Mouse (Mus musculus) kidney, adult 2 months (tissue): ENCODE results near the gene Hacd1. TPM values are rescaled to one million over a fixed set of nuclear protein-coding genes. Genes with fewer than 3 reads are reported as not detected.

ENCODE experiments used
- DNase-seq: peaks from one replicate; pipeline ENCODE4 v3.0.0; 2021
- H3K27ac ChIP-seq: fragments of 200-500 bp; 2 replicates; pipeline ENCODE4 v1.5.1; 2012; ENCODE audit warnings: low read depth, low read length, control low read depth, inconsistent platforms; ENCODE audit not compliant: insufficient read depth
- H3K27me3 ChIP-seq: fragments of 200-500 bp; replicated peaks from 2 replicates; pipeline ENCODE4 v1.6.1; 2012; ENCODE audit warnings: mild to moderate bottlenecking, moderate library complexity, low read length, inconsistent platforms; ENCODE audit not compliant: control insufficient read depth, insufficient read depth
- H3K36me3 ChIP-seq: fragments of 200-500 bp; 2 replicates; pipeline ENCODE4 v1.6.1; 2012; ENCODE audit warnings: mild to moderate bottlenecking, moderate library complexity, low read length, inconsistent platforms; ENCODE audit not compliant: control insufficient read depth, insufficient read depth
- H3K4me1 ChIP-seq: fragments of 200-500 bp; 2 replicates; pipeline ENCODE4 v1.6.1; 2011; ENCODE audit warnings: low read length; ENCODE audit not compliant: control insufficient read depth, insufficient read depth
- H3K4me3 ChIP-seq: fragments of 200-500 bp; 2 replicates; pipeline ENCODE4 v1.5.1; 2011; ENCODE audit warnings: mild to moderate bottlenecking, low read depth, low read length, control low read depth; ENCODE audit not compliant: insufficient read depth
- CTCF ChIP-seq: fragments of 200-500 bp; conservative IDR thresholded peaks from 2 replicates; pipeline ENCODE4 v1.5.1; 2011; ENCODE audit warnings: low read depth, mild to moderate bottlenecking, control low read depth, low read length, moderate library complexity, mixed read lengths; ENCODE audit not compliant: insufficient read depth, insufficient read length
- POLR2A ChIP-seq: fragments of 200-500 bp; IDR thresholded peaks from one replicate; pipeline ENCODE4 v1.6.1; 2011; ENCODE audit warnings: low read depth, low read length, control low read depth
- WGBS: fragments of 180-500 bp; shearing (Covaris S2); methylation state at CpG from one replicate; pipeline ENCODE4 v1.1.7; 2018; 5-methylcytosine and 5-hydroxymethylcytosine counted together
- polyA plus RNA-seq: library from polyadenylated mRNA; depleted of rRNA; stranded (reverse); fragments of >200 nt; gene quantifications from 2 replicates; pipeline ENCODE4 v1.2.3, GENCODE M21; 2012

The Hacd1 gene
- polyA plus RNA-seq, 1 experiment = 20.4 TPM

DNA sequence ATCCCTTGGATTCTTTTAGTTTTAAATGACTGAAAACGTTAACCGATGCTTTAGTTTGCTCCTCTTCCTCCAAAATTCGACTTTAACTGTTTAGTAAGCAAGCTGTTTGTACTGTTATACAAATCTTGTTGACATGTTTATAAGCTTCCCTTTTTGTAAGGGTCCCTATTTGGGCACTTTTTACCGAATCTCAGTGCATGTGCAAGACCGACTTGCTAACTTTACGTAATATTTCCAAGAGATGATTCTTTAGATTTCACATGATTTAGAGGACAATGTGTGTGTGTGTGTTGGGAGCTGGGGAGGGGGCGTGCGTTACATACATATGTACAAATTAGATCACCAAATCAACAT, 17.1 kb upstream of the Hacd1 start:
- no peak for TF ChIP-seq CTCF
- no peak for TF ChIP-seq POLR2A
- Histone ChIP-seq H3K4me3 (peak overlapping the region; percentile 96), H3K36me3 (no peaks in the 10 kb centered on the region), H3K4me1 (peaks cover 3% of the 10 kb centered on the region; the same call in 1 of the 2 replicates), H3K27me3 (no peaks in the 10 kb centered on the region), H3K27ac (peak overlapping the region; percentile 100)
- WGBS = 9% methylated on average over 8 of the region's 8 CpGs
- DNase-seq = no peak

DNA sequence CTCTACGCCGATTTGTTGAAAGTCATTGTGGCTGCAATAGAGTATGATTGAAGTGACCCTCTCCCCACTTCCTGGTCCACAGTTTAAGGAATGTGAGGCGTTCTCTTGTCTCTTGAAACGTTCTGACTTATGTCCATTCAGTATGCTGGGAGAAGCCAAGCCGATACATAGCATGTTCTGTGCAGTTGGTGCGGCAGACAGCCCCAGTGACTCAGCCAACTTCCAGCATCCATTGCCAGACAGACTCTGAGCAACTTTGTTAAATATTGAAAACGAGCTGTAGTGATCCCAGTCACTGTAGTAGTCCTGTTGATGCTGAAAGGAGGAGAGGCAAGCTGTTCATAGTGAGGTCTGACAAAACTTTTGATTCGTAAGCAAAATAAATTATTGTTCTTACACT, 14.5 kb upstream of the Hacd1 start:
- TF ChIP-seq POLR2A (no peak), CTCF (no peak)
- WGBS = 79% methylated on average over 8 of the region's 8 CpGs
- no peak overlapping the region for H3K27ac ChIP-seq
- H3K4me3 ChIP-seq = no peak overlapping the region
- peaks cover 3% of the 10 kb centered on the region; the same call in 1 of the 2 replicates for H3K4me1 ChIP-seq
- no peaks in the 10 kb centered on the region for H3K36me3 ChIP-seq
- no peak for DNase-seq
- H3K27me3 ChIP-seq = no peaks in the 10 kb centered on the region

DNA sequence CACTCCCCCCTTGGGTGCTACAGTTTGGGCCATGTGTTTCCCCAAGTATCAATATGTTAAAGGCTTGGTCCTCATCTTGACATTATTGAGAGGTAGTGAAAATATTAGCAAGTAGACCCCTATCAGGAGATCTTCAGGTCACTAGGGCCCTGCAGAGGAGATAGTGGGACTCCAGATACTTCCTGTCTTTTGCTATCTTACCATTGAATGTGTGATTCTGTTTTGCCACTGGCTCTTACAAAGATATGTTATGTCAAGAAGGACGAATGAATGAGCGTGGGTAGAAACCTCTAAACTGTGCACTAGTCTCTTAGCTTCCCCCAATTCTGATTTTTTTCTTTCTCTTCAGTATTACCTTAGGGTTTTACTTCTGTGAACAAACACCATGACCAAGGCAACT, 13.1 kb upstream of the Hacd1 start:
- H3K27me3 ChIP-seq = no peaks in the 10 kb centered on the region
- no peak for DNase-seq
- H3K4me1 ChIP-seq = no peaks in the 10 kb centered on the region
- H3K36me3 ChIP-seq = no peaks in the 10 kb centered on the region
- no peak for TF ChIP-seq CTCF
- no peak for TF ChIP-seq POLR2A
- no peak overlapping the region for H3K27ac ChIP-seq
- WGBS = 95% methylated on average over 2 of the region's 2 CpGs
- no peak overlapping the region for H3K4me3 ChIP-seq

DNA sequence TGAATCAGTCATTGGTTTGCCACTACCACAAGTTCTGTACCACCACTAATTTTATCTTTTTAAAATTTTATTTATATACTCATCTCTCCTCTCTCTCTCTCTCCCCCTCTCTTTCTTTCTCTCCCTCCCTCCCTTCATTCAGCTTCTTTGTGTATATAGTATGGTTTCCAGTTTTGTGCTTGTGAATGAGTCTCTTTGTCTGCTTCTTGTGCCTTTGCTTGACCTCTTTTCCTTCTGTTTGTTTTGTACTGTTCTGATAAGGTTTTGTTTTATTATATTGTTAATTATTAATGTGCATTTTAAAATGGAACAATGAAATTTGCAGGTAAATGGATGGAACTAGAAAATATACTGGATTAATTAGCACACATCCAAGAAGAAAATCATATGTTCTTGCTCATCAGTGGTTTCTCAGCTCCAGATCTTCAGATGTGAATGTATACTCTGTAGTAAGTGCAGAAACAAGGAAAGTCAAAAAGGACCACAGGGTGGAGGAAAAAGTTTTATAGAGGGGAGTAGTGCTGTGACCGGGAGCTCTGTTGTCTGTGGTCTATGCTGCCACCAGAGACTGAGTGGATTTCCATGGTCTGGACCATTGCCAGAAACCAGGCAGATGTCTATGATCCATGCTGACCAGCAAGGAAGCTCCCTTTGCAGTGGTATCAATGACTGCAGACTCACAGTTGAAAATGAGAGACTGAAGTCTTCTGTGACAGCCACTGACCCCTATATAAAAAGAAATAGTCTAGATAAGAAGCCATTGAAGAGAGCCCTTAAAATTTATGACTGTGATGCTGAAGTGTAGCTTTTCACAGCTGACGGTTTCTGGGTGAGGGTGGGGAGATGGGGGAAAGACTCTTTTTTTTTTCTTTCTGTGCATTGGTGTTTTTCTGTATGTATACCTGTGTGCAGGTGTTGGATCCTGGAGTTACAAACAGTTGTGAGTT, 10.0 kb upstream of the Hacd1 start:
- DNase-seq = no peak
- no peak overlapping the region for H3K27ac ChIP-seq
- H3K36me3 ChIP-seq = no peaks in the 10 kb centered on the region
- TF ChIP-seq CTCF = no peak
- no peak for TF ChIP-seq POLR2A
- no peak overlapping the region for H3K4me3 ChIP-seq
- H3K27me3 ChIP-seq = no peaks in the 10 kb centered on the region
- WGBS = 51% methylated on average over 2 of the region's 2 CpGs
- H3K4me1 ChIP-seq = no peaks in the 10 kb centered on the region

DNA sequence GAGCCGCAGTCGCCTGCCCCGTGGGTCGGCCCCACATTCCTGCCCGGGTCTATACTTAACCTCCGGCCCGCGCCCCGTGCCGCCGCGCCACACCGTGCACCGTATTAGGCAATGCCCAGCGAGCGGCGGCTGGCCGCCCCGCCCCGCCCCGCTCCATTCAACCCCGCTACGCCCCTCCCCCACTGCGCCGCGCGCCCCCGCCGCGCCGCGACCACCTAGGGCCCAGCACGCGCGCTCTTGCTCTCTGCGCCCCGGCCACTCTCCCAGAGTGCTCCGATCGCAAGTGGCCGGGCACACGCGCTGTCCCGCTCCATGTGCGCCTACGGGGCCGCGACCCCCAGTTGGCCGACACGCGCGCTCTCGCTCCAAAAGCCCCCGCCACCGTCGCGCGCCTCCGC, 768 bp downstream of the Hacd1 start:
- Histone ChIP-seq H3K4me1 (no peaks in the 10 kb centered on the region; the same call in 1 of the 2 replicates), H3K27ac (no peak overlapping the region), H3K4me3 (peak overlapping the region; percentile 90), H3K36me3 (no peaks in the 10 kb centered on the region), H3K27me3 (no peaks in the 10 kb centered on the region)
- DNase-seq = peak; percentile 73
- WGBS = 2% methylated on average over 51 of the region's 58 CpGs
- no peak for TF ChIP-seq POLR2A
- no peak for TF ChIP-seq CTCF

DNA sequence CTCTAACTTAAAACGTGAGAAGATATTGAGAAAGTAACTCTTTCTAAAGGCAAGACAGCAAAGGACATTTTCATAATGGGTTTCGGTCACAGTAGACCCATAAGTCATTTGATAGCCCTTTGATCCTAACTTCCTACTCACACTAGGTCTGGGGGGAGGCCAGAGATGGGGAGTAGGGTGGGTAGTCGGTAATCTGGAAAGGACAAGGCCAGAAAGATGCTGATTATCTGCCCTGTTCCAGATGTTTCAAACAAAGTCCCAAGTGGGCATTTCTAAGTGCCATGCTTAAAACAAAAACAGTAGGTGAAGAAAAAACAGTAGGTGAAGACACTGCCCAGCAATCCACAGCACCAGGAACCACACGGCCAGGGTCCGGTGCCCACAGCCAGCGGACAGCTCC, 1.2 kb downstream of the Hacd1 start:
- 12% methylated on average over 6 of the region's 6 CpGs for WGBS

DNA sequence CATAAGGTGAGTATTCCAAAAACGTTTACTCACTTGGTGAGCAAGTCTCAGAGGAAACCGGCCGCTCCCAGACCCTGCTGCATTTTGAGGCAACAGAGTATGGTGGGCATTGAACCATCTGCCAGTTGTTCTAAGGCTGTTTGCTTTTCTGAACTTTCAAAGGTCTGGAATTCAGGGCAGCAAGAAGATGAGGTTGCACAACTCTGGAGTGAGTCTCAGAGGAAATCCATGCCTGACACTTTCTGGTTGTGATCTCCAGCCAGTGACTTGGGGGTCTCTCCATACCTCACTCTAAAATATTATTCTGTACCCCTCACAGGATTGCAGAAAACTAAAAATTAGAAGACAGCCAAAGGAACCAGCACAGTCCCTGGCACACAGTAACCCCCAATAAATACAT, 1.8 kb downstream of the Hacd1 start:
- Histone ChIP-seq H3K4me1 (no peaks in the 10 kb centered on the region; the same call in 1 of the 2 replicates), H3K27ac (no peak overlapping the region), H3K4me3 (no peak overlapping the region), H3K27me3 (no peaks in the 10 kb centered on the region), H3K36me3 (no peaks in the 10 kb centered on the region)
- 92% methylated on average over 3 of the region's 3 CpGs for WGBS
- TF ChIP-seq POLR2A (no peak), CTCF (no peak)
- DNase-seq = no peak

More for the DNA sequence above, 1.2 kb downstream of the Hacd1 start:
- TF ChIP-seq POLR2A (no peak), CTCF (no peak)
- no peaks in the 10 kb centered on the region for H3K27me3 ChIP-seq
- peak overlapping the region; percentile 90 for H3K4me3 ChIP-seq
- H3K4me1 ChIP-seq = no peaks in the 10 kb centered on the region; the same call in 1 of the 2 replicates
- H3K36me3 ChIP-seq = no peaks in the 10 kb centered on the region
- no peak overlapping the region for H3K27ac ChIP-seq
- DNase-seq = no peak
